ENCODE assay signal across 8 mouse cellular contexts in genomic region chr11:88161651-88162362, GRCm38 (mm10). TPM values are rescaled to one million over a fixed set of nuclear protein-coding genes. Genes with fewer than 3 reads are reported as not detected.
DNase-seq lines count a peak whose midpoint lies in the region; ATAC-seq and TF ChIP-seq lines count a peak whose summit lies in the region.

No protein-coding gene starts in this region.

- H3K4me1 ChIP-seq in hindbrain, embryonic 16.5 days (ENCODE audit: control insufficient read depth, insufficient read depth, low read depth, low read length), result peaks cover 39% of the 10 kb centered on the region

- H3K9me3 ChIP-seq in hindbrain, embryonic 16.5 days (ENCODE audit: control insufficient read depth, low read length), result no peaks in the 10 kb centered on the region

- H3K36me3 ChIP-seq in hindbrain, embryonic 16.5 days (ENCODE audit: control insufficient read depth, insufficient read depth, low read length), result no peaks in the 10 kb centered on the region

- peak overlapping the region; percentile 45 for H3K4me3 ChIP-seq in hindbrain, embryonic 16.5 days (ENCODE audit: low read length)
- peak overlapping the region; percentile 48 for H3K4me3 ChIP-seq in left cerebral cortex, adult 2 months

- peak; percentile 64 for ATAC-seq in hindbrain, embryonic 16.5 days

- peak overlapping the region; percentile 81 for H3K4me2 ChIP-seq in hindbrain, embryonic 16.5 days (ENCODE audit: low read length)

- WGBS in hindbrain, embryonic 16.5 days, result 4% methylated on average over 15 of the region's 15 CpGs

- intact Hi-C loops in left cerebral cortex, adult 2 months (cut with DNase I), result loop anchor here (1.0 to 2.0 kb wide), 2 partner anchors 43 to 63 kb away; no protein-coding TSS in a partner anchor

- DNase-seq in NIH3T3 (ENCODE audit: low read depth), result peak; percentile 81
- DNase-seq in cerebellum, postnatal 10 days, result peak; percentile 95
- DNase-seq in gastrocnemius, adult 18-20 months (ENCODE audit: low spot score), result peak; percentile 97
- peak; percentile 76 to 84 for DNase-seq in left cerebral cortex, adult 2 months (ENCODE audit: extremely low spot score in 1 of 2, low spot score in 2 of 2)
- peak; percentile 93 for DNase-seq in lung, postnatal 4 days
- peak; percentile 94 for DNase-seq in retina, embryonic 14.5 days (ENCODE audit: low spot score)
- peak; percentile 74 for DNase-seq in thymus, postnatal 25 days

- no peaks in the 10 kb centered on the region for H3K27me3 ChIP-seq in hindbrain, embryonic 16.5 days (replicated peaks; ENCODE audit: control insufficient read depth, insufficient read depth, low read length)

- peak overlapping the region; percentile 90 for H3K27ac ChIP-seq in hindbrain, embryonic 16.5 days (ENCODE audit: low read depth, low read length)
- H3K27ac ChIP-seq in left cerebral cortex, adult 2 months, result peak overlapping the region; percentile 89

- TF ChIP-seq CTCF in left cerebral cortex, adult 2 months (IDR thresholded peaks at IDR 0.05), result peak; percentile 77

- peak overlapping the region; percentile 69 for H3K9ac ChIP-seq in hindbrain, embryonic 16.5 days (ENCODE audit: low read depth, low read length)

RNA-seq across cellular contexts. Expression of gene Mrps23, which starts 42.4 kb away (rescaled TPM):
- 100 to 1,000 TPM; 147 to 169 TPM for total RNA-seq in gastrocnemius, adult 18-20 months (2021)
- polyA plus RNA-seq in hindbrain, embryonic 16.5 days (2015; fragmentation: Nextera tagmentation; extraction: Ambion mirVana), result 61.1 and 68.8 TPM in 2 replicates
- 10 to 100 TPM; 66.4 to 71.1 TPM for total RNA-seq in left cerebral cortex, adult 2 months (2021)

Comparison
In these comparisons a context has a peak if more than half of its experiments do, and no peak if none do; other contexts are left out.
1. Peak in every context shown above with its lines: DNase-seq, ATAC-seq, H3K4me3 ChIP-seq and H3K27ac ChIP-seq.